Mouse (Mus musculus) gastrocnemius, adult 18-20 months (tissue): ENCODE data around the gene 1700008P02Rik. TPM values are rescaled to one million over a fixed set of nuclear protein-coding genes. Genes with fewer than 3 reads are reported as not detected.
"Not testable (repeated sequence)": the region's sequence is repeated elsewhere in the genome, so short reads cannot be mapped to it uniquely, and the experiment has no call there.

Experiments
- DNase-seq: peaks from one replicate; pipeline ENCODE4 v3.0.0; 2021; ENCODE audit warnings: low spot score
- long read RNA-seq, 2 experiments: library from polyadenylated mRNA; stranded (forward); transcript quantifications; one replicate each; pipeline ENCODE4 v2.0.0; 2021
- total RNA-seq, 2 experiments: library from RNA; stranded (reverse); gene quantifications; 2 replicates each; pipeline ENCODE4 v1.2.3; 2021

1700008P02Rik gene
- total RNA-seq: not detected
- long read RNA-seq, experiment 1: 0 reads
- long read RNA-seq, experiment 2: 0 reads

DNA sequence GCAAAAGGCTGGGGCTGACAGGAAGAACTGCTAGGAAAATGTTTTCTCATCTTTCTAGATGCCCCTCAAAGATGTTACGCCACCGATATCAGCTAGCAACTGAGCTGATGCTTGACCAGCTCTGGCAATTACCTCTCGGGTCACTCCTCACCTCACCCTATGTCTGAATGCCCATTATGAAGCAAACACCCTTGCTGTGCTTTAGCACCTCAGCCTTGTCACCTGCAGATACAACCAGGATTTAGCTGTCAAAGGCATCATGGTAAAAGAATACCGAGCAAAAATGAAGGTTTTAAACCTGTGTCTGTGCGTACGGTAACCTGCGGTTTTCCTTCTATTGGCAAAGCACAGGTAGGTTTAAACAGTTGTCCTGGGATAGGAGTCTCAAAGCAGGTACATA, at the start of gene 1700008P02Rik:
Gene 1700008P02Rik, minus strand, starts transcription at position 101 of the 400 bp plus-strand sequence.
- DNase-seq: no peak

GRCm38 (mm10) chr3:6649411-6649810, 29.2 kb upstream of the 1700008P02Rik start:
- DNase-seq: no peak

- not testable (repeated sequence) for DNase-seq
Measured at GRCm38 (mm10) chr3:6638151-6638550, 17.9 kb upstream of the 1700008P02Rik start.

GRCm38 (mm10) chr3:6634256-6634655, 14.0 kb upstream of the 1700008P02Rik start:
- DNase-seq: no peak

DNA sequence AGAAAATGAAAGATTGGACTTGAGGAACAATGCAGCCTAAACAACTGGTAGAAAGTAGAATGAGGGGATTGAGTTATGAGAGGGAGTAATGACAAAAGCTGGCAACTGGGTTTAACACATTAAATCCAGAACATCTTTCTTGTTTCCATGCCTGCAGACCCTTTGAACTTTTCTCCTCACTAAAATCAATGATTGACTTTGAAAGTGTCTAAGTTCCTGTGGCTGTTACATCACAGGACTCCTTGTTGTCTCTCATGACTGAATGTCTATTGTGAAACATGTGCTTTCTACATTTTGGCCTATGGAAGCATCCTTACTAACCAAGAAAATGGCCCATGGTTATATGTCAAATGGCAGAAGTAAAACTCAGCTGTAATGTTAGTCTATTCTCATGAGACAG, 2.4 kb downstream of the 1700008P02Rik start:
- DNase-seq: no peak
